Mouse (Mus musculus) large intestine, adult 2 months (tissue): Measurements from ENCODE around the gene Rfc4. TPM values are rescaled to one million over a fixed set of nuclear protein-coding genes. Genes with fewer than 3 reads are reported as not detected.
"Not testable (repeated sequence)": the region's sequence is repeated elsewhere in the genome, so short reads cannot be mapped to it uniquely, and the experiment has no call there.

ENCODE experiments used
- DNase-seq: peaks from one replicate; pipeline ENCODE4 v3.0.0-alpha.2; 2012; ENCODE audit warnings: low read depth, low spot score
- WGBS: fragments of 180-500 bp; shearing (Covaris S2); methylation state at CpG from one replicate; pipeline ENCODE4 v1.1.7; 2018; 5-methylcytosine and 5-hydroxymethylcytosine counted together
- polyA plus RNA-seq: library from polyadenylated mRNA; depleted of rRNA; stranded (reverse); fragments of >200 nt; gene quantifications from 2 replicates; pipeline ENCODE4 v1.2.3, GENCODE M21; 2012

Rfc4 gene
- polyA plus RNA-seq, 1 experiment, result 1.7 TPM

DNA sequence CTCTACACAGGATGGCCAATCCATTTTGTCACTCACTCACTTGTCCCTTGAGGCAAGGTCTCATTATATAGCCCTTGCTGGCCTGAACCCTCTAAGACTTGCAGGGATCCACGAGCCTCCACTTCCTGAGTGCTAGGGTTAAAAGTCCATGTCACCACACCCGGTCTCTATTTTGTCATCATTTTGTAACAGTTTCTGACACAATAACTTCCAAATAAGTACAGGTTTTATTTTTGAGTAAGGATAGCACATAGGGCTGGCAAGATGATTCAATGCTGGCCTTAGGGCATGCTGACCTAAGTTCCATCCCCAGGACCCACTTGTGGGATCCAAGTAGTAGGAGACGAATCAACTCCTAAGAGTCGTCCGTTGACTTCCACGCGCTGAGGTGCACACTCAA lies 21.4 kb downstream of the Rfc4 start:
- no peak for DNase-seq
- 43% methylated on average over 7 of the region's 7 CpGs for WGBS

DNA sequence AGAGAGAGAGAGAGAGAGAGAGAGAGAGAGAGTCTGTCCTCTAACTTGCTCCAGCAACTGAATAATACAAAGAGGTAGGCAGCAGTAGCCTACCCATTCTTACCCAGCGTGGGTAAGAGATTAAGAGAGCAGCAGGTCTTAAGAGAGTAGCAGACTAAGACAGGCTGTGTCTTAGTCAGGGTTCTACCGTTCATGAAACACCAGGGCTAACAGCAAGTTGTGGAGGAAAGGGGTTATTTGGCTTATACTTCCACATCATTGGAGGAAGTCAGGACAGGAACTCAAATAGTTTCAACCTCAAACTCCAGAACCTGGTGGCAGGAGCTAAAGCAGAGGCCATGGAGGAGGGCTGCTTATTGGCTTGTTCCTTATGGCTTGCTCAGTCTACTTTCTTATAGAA lies 23.7 kb downstream of the Rfc4 start:
- 49% methylated on average over 2 of the region's 2 CpGs for WGBS
- DNase-seq, result no peak

DNA sequence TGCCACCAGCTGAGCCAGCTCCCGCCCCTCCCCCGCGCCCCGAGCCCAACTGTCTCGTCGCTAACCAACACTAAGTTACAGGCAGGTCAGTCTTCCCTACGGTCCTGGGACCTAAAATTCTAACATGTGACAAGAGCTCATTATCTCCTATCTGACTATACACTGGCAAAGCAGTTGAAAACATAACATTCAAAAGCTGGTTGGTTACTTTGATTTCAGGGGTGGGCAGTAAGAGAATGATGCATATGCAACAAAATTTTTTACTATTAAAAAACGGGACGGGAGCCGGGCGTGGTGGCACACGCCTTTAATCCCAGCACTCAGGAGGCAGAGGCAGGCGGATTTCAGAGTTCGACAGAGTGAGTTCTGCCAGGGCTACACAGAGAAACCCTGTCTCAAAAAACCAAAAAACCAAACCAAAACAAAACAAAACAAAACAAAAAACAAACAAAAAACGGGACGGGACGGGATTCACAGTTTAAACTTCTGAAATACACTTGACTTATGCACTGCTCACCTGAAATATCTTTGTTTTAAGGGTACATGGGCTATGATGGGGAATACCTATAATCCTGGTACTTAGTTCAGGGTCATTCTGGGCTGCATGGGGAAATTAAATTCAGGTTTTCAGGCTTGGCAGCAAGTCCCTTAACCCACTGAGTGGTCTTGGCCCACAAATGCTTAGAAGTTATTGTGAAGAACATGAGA lies 24.3 kb downstream of the Rfc4 start:
- DNase-seq, result no peak
- WGBS, result 27% methylated on average over 17 of the region's 17 CpGs

DNA sequence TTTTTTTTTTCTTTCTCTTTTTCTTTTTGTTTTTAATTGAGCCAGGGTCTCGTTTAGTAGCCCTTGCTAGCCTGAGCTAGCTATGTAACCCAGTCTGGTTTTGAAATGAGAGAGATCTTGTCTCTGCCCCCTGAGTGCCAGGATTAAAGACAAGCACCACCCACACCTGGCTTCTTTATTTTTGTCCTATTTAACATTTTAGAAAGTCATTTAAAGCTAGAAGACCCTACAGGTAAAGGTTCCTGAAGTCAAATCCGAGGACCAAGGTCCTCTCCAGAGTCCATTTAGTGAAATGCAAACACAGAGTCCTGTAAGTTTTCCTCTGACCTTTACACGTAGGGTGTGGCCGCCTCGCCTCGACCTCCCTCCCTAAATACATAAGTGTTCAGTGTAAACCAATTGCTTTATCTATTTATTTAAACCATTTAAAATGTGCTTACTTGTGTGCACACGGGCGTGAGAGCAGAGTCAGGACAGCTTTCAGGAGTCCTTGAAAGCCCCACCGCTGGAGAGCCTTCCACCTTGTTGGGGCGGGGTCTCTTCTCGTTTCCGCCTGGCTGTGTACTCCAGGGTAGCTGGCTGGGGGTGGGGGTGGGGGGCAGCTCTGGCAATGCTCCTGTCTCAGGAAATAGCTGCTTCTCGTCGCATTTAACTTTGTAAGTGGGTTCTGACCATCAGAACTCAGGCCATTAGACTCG lies 25.0 kb downstream of the Rfc4 start:
- DNase-seq, result no peak
- 8% methylated on average over 15 of the region's 15 CpGs for WGBS

DNA sequence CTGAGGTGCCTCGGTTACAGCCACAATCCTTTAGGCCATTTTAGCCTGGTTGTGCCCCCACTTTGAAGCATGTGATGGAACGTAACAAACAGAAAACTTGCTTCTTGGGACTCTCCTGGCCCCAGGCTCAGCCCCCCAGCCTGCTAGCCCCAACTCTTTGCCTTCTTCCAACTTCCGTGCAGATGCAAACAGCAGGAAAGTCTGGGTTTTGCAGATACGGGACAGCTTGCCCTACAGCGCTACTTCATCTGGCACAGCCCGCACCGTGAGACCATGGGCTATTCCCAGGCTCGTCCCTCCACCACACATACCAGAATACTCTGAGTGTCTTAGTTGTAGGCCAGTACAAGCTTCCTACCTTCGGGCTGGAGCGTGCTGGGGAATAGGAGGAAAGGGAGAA lies 26.9 kb downstream of the Rfc4 start:
- 61% methylated on average over 10 of the region's 10 CpGs for WGBS
- no peak for DNase-seq

DNA sequence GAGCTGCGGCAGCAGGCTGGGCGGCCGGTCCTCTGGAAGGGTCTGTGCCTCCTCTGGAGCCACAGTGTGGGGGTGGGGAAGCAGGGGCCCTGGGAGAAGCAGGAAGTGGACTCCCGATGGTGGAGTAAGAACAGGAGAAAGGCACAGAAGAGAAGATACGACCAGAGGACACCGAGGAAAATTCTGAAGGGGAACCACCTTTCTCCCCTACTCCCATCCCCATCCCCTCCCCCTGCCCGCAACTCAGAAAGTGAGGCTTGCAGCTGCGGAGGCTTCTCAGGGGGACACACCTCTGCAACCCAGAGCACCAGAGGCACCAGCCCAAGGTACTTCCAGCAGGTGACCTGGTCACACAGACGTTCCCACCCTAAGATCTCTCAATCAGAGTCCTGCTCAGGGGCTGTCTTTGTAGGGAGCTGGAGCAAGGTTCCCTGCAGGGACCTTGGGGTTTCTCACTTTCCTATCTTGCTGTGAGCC lies 27.4 kb downstream of the Rfc4 start:
- WGBS, result 26% methylated on average over 9 of the region's 9 CpGs
- DNase-seq, result no peak

DNA sequence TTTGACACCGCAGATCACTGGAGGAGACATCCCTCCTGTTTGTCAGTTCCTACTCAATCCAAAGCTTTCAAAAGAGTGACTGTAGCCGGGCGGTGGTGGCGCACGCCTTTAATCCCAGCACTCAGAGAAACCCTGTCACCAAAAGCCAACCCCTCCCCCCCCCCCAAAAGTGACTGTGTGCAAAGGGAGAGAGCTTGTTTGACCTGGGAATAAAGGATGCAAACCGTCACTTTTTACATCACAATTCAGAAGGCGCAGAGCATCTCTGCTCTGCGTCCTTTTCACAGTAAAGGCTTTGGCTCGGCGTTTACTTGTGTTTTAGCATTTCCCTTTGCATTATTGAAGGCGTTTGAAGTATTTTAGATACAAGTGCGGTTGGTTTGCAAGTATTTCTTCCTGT lies 27.9 kb downstream of the Rfc4 start:
- DNase-seq, result no peak
- WGBS, result 59% methylated on average over 12 of the region's 12 CpGs

DNA sequence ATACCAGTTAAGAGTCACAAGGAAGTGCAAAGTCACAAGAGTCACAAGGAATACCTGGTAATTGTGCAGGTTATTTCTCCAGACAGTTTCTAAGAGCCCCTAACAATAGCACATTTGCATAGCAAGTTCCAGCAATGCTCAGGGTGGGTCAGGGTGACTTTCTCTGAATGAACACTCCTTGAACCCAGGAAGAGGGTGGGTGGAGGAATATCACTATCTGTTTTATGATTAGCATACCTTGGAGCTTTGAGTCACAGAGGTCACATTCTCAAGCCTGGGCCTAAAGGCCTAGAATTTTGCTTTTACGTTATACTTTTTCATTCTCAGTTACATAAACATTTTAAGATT lies 29.5 kb downstream of the Rfc4 start:
- not testable (repeated sequence) for DNase-seq
- WGBS, result 97% methylated on average over 1 of the region's 1 CpGs

DNA sequence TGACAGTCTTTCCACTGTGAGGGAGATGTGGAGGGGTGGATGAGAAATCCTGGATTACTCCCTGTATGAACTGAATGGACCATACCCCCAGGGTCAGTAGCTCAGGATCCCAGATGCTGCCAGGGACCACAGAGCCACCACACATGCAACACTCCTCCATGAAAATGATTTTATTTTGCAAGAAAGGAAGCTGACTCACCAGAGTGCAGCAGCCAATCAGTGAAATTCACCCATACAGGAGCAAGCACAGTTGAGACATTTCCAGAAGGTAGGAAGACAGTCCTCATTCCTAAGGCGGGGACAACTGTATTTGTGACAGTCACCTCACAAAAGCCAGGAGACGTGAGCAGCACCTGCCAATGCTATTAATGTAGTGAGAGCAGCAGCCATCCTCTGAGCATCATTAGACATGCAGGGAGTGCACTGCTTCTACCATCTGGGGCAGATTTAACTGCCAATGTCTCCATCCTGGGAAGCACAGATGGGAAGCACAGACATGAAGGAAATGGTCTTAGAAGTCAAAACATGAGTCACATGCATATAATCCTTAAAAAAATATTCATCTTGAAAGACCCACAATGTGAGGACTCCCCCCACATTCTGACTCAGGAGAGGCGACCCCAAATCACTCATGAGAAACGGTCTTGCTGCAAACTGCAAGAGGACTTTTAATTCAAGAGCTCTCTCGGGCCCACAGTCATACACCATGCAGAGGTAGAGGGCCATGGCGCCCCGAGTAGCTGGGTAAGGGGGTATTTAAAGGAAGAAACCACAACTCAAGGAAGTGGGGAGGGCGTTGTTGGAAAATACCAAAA lies 30.0 kb downstream of the Rfc4 start:
- 87% methylated on average over 8 of the region's 8 CpGs for WGBS
- not testable (repeated sequence) for DNase-seq

DNA sequence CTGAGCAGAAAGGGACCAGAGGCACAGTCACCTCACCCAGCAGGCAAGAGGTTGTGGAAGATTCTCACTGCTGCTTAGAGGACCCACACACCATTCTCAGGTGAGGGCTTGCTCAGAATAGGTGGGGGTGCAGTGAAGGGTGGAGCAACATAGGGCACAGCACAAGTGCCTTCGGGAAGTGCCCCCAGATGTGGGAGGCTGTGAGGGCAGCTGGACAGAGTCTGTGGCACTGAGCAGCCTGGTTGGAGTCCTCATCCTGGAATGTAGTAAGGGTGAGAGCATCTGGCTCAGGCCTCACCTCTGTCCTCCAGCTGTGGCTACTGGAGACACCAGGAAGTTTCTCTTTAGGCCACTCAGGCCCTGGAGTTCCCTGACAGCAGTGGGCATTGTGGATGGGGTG lies 30.7 kb downstream of the Rfc4 start:
- DNase-seq, result not testable (repeated sequence)
- WGBS, result 90% methylated on average over 1 of the region's 1 CpGs

DNA sequence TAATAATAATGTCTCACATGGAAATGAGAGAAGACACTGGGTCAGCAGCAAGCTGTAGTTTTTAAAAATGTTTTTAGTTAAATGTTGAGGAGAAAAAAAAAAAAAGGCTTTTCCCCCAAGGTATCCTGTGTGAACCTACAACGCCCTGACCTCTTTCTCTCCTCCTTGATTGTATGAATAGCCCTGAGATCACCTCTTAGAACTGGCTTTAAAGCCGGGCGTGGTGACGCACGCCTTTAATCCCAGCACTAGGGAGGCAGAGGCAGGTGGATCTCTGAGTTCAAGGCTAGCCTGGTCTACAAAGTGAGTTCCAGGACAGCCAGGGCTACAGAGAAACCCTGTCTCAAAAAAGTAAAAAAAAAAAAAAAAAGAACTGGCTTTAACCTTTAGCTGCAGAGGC lies 32.0 kb downstream of the Rfc4 start:
- 72% methylated on average over 5 of the region's 5 CpGs for WGBS
- not testable (repeated sequence) for DNase-seq

DNA sequence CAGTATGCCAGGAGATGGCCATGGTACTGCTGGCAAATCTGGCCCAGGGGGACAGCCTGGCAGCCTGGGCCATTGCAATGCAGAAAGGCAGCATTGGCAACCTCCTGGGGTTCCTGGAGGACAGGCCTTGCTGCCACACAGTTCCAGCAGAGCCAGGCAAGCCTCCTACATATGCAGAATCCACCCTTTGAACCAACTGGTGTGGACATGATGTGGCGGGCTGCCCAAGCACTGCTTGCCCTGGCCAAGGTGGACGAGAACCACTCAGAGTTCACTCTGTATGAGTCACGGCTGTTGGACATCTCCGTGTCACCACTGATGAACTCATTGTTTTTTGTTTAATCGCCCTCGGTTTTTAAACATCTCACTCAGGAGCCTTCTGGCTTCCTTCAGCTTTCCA lies 33.4 kb downstream of the Rfc4 start:
- no peak for DNase-seq
- 77% methylated on average over 6 of the region's 6 CpGs for WGBS

DNA sequence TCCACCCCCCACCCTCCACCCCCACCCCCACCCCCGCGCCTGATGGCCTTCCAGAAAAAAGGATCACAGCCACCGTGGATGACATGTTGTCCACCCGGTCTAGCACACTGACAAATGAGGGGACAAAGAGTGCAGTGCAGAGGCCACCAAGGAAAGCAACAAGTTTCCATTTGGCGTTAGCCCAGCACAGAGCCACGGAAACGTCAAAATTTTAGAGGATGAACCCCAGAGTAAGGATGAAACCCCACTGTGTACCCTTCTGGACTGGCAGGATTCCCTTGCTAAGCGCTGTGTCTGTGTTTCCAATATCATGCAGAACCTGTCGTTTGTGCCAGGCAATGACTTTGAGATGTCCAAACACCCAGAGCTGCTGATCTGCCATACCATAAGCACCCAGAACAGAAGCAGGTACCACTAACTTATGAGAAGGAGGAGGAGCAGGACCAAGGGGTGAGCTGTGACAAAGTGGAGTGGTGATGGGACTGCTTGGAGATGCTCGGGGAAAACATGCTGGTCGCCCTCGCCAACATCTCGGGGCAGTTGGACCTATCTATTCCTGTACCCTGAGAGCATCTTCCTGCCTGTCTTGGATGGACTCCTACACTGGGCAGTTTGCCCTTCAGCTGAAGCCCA lies 34.1 kb downstream of the Rfc4 start:
- 77% methylated on average over 13 of the region's 13 CpGs for WGBS
- no peak for DNase-seq

DNA sequence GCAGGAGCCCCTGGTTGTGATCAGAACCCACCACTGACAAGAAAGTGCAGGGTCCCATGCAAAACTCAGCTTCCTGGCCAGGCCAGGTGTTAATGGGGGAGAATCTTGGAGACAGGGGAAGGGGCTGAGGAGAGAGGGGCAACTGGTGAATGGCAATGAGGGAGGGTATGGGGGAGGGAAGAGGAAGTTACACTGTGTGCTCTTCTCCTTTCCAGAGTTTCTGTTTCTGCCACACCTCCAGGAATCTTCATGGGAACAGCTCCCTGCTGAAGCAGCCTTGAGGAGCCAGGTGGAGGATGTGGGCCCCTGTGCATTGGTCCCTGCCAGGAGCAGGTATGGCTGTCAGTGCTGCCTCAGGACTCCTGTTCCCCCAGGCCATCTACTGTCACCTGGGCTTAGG lies 36.2 kb downstream of the Rfc4 start:
- not testable (repeated sequence) for DNase-seq

DNA sequence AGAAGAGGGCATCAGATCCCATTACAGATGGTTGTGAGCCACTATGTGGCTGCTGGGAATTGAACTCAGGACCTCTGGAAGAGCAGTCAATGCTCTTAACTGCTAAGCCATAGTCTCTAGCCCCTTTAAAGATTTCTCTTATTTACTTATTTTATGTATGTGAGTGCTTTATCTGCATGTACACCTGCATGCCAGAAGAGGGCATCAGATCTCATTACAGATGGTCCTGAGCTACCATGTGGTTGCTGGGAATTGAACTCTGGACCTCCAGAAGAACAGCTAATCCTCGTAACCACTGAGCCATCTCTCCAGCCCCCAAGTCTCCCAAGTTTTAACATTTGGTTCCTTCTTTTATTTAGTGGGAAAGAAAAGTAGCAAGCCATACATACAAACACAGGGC lies 39.0 kb downstream of the Rfc4 start:
- not testable (repeated sequence) for DNase-seq
- 64% methylated on average over 1 of the region's 1 CpGs for WGBS

DNA sequence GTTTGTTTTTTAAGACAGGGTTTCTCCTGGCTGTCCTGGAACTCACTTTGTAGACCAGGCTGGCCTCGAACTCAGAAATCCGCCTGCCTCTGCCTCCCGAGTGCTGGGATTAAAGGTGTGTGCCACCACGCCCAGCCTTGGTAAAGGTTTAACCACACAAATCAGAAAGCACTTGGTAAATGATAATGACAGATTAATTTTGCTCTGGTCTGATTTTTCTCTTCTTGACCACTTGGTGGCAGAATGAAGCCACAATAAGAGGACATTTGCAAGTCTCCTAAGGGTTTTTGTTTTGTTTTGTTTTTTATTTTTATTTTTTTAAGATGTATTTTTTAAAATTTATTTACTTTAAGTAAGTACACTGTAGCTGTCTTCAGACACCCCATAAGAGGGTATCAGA lies 39.8 kb downstream of the Rfc4 start:
- 20% methylated on average over 4 of the region's 4 CpGs for WGBS
- not testable (repeated sequence) for DNase-seq

DNA sequence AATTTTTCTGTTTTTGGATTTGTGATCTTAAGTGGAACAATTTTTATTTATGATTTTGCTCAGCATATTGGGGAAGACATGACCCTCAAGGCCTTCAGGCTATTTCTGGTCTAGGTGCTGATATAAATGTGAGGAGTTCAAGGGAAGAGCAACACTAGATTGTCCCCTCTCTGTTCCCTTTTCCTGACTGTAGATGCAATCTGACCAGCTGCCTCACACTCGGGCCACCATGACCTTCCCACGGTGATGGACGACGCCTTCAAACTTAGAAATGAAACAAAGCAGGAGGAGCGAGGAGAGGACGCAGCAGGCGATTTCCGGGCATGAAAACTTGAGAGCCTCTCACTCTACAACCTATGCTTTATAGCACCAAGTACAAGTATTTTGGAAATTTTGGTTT lies 40.4 kb downstream of the Rfc4 start:
- DNase-seq, result not testable (repeated sequence)
- WGBS, result 73% methylated on average over 8 of the region's 8 CpGs

DNA sequence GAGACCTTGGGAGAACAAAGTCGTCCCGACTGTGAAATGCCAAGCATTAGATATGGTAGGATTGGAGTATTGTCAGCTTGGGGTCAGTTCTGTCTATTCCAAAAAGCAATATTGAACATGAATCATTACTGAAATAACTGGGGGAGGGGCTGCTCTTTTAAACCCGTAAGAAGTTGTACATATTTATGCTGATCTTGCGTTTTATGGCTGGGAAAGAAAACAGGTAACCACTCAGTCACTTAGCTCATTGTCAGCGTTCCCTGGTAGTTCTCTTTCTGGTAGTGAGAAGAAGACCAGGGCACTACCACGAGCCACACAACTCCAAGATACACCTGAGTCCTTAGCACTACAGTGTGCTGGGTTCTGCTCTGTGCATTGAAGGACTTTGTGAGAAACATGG lies 50.0 kb downstream of the Rfc4 start:
- DNase-seq, result not testable (repeated sequence)
- 79% methylated on average over 6 of the region's 6 CpGs for WGBS
